Mouse (Mus musculus): Measurements from ENCODE around the gene Lgals1. TPM values are rescaled to one million over a fixed set of nuclear protein-coding genes. Genes with fewer than 3 reads are reported as not detected.
A peak's percentile ranks its signal among the peaks of the same experiment; 100 is the strongest.

Lgals1 gene
- polyA plus RNA-seq, 1 experiment from 2014 or later, result 576 TPM

- ATAC-seq (replicated peaks; ENCODE audit: low FRiP score, low read depth) (no peak), DNase-seq (ENCODE audit: low spot score) (peak; percentile 50)
- Histone ChIP-seq H3K9me3 (replicated peaks; ENCODE audit: low read length) (no peaks in the 10 kb centered on the region), H3K27ac (peak overlapping the region; percentile 51), H3K4me2 (ENCODE audit: low read length) (peak overlapping the region; percentile 83; the same call in 1 of the 2 replicates), H3K4me3 (replicated peaks; ENCODE audit: low read depth, low read length) (no peak overlapping the region), H3K36me3 (ENCODE audit: insufficient read depth, low read length) (peaks cover 4% of the 10 kb centered on the region; the same call in 1 of the 2 replicates), H3K9ac (ENCODE audit: low read depth, low read length) (no peak overlapping the region), H3K4me1 (replicated peaks; ENCODE audit: insufficient read depth, low read length) (peaks cover 37% of the 10 kb centered on the region), H3K27me3 (ENCODE audit: insufficient read depth, low read length) (no peaks in the 10 kb centered on the region)
- WGBS, result 48% methylated on average over 6 of the region's 6 CpGs
- TF ChIP-seq CTCF (IDR thresholded peaks at IDR 0.05; ENCODE audit: low read depth), result no peak
Measured at GRCm38 (mm10) chr15:78898507-78899001, 28.0 kb upstream of the Lgals1 start.

GRCm38 (mm10) chr15:78899409-78899739 lies 27.2 kb upstream of the Lgals1 start, which contains the start of gene Gm49510:
TSS of gene Gm49510 (plus strand) at chr15:78899667.
- Histone ChIP-seq H3K4me1 (replicated peaks; ENCODE audit: insufficient read depth, low read length) (peaks cover 34% of the 10 kb centered on the region), H3K4me3 (replicated peaks; ENCODE audit: low read depth, low read length) (peak within 1 kb of the TSS; percentile 77), H3K9ac (ENCODE audit: low read depth, low read length) (peak within 1 kb of the TSS; percentile 72), H3K36me3 (ENCODE audit: insufficient read depth, low read length) (0 out of 2 replicates have a peak, but pooled peaks cover 5% of the 10 kb centered on the region), H3K27me3 (ENCODE audit: insufficient read depth, low read length) (no peaks in the 10 kb centered on the region), H3K9me3 (replicated peaks; ENCODE audit: low read length) (no peaks in the 10 kb centered on the region), H3K27ac (peak within 1 kb of the TSS; percentile 75), H3K4me2 (ENCODE audit: low read length) (peak within 1 kb of the TSS; percentile 83)
- DNase-seq (ENCODE audit: low spot score), result no peak
- no peak for TF ChIP-seq CTCF (IDR thresholded peaks at IDR 0.05; ENCODE audit: low read depth)
- 1% methylated on average over 16 of the region's 20 CpGs for WGBS
- no peak for ATAC-seq (replicated peaks; ENCODE audit: low FRiP score, low read depth)

GRCm38 (mm10) chr15:78899740-78900584 lies 26.6 kb upstream of the Lgals1 start, which contains the start of gene Sh3bp1:
TSS of gene Sh3bp1 (plus strand) at chr15:78899768.
- DNase-seq (ENCODE audit: low spot score) (peak; percentile 86), ATAC-seq (replicated peaks; ENCODE audit: low FRiP score, low read depth) (no peak)
- no peaks in the 10 kb centered on the region for H3K27me3 ChIP-seq (ENCODE audit: insufficient read depth, low read length)
- no peaks in the 10 kb centered on the region for H3K9me3 ChIP-seq (replicated peaks; ENCODE audit: low read length)
- peak within 1 kb of the TSS; percentile 77 for H3K4me3 ChIP-seq (replicated peaks; ENCODE audit: low read depth, low read length)
- H3K4me2 ChIP-seq (ENCODE audit: low read length), result peak within 1 kb of the TSS; percentile 83
- H3K27ac ChIP-seq, result peak within 1 kb of the TSS; percentile 75
- 1% methylated on average over 46 of the region's 47 CpGs for WGBS
- TF ChIP-seq CTCF (IDR thresholded peaks at IDR 0.05; ENCODE audit: low read depth), result no peak
- H3K36me3 ChIP-seq (ENCODE audit: insufficient read depth, low read length), result peaks cover 10% of the 10 kb centered on the region; the same call in 1 of the 2 replicates
- peak within 1 kb of the TSS; percentile 72 for H3K9ac ChIP-seq (ENCODE audit: low read depth, low read length)
- H3K4me1 ChIP-seq (replicated peaks; ENCODE audit: insufficient read depth, low read length), result peaks cover 28% of the 10 kb centered on the region; the same call in 1 of the 2 replicates

GRCm38 (mm10) chr15:78900585-78901421 lies 25.7 kb upstream of the Lgals1 start:
- no peaks in the 10 kb centered on the region for H3K9me3 ChIP-seq (replicated peaks; ENCODE audit: low read length)
- DNase-seq (ENCODE audit: low spot score) (no peak), ATAC-seq (replicated peaks; ENCODE audit: low FRiP score, low read depth) (no peak)
- H3K27me3 ChIP-seq (ENCODE audit: insufficient read depth, low read length), result no peaks in the 10 kb centered on the region
- peak overlapping the region; percentile 83 for H3K4me2 ChIP-seq (ENCODE audit: low read length)
- no peak for TF ChIP-seq CTCF (IDR thresholded peaks at IDR 0.05; ENCODE audit: low read depth)
- H3K4me1 ChIP-seq (replicated peaks; ENCODE audit: insufficient read depth, low read length), result peaks cover 28% of the 10 kb centered on the region; the same call in 1 of the 2 replicates
- WGBS, result 15% methylated on average over 18 of the region's 18 CpGs
- peak overlapping the region; percentile 72 for H3K9ac ChIP-seq (ENCODE audit: low read depth, low read length)
- peaks cover 18% of the 10 kb centered on the region; the same call in 1 of the 2 replicates for H3K36me3 ChIP-seq (ENCODE audit: insufficient read depth, low read length)
- peak overlapping the region; percentile 75 for H3K27ac ChIP-seq
- H3K4me3 ChIP-seq (replicated peaks; ENCODE audit: low read depth, low read length), result peak overlapping the region; percentile 77

GRCm38 (mm10) chr15:78901422-78901789 lies 25.1 kb upstream of the Lgals1 start:
- 0 out of 2 replicates have a peak overlapping the region, but pooled peaks have one; percentile 77 for H3K4me3 ChIP-seq (replicated peaks; ENCODE audit: low read depth, low read length)
- ATAC-seq (replicated peaks; ENCODE audit: low FRiP score, low read depth) (no peak), DNase-seq (ENCODE audit: low spot score) (no peak)
- 0 out of 2 replicates have a peak overlapping the region, but pooled peaks have one; percentile 75 for H3K27ac ChIP-seq
- no peaks in the 10 kb centered on the region for H3K27me3 ChIP-seq (ENCODE audit: insufficient read depth, low read length)
- peaks cover 24% of the 10 kb centered on the region for H3K36me3 ChIP-seq (ENCODE audit: insufficient read depth, low read length)
- H3K4me1 ChIP-seq (replicated peaks; ENCODE audit: insufficient read depth, low read length), result peaks cover 28% of the 10 kb centered on the region; the same call in 1 of the 2 replicates
- TF ChIP-seq CTCF (IDR thresholded peaks at IDR 0.05; ENCODE audit: low read depth), result no peak
- H3K9ac ChIP-seq (ENCODE audit: low read depth, low read length), result peak overlapping the region; percentile 72; the same call in 1 of the 2 replicates
- H3K9me3 ChIP-seq (replicated peaks; ENCODE audit: low read length), result no peaks in the 10 kb centered on the region
- H3K4me2 ChIP-seq (ENCODE audit: low read length), result peak overlapping the region; percentile 83
- WGBS, result 52% methylated on average over 8 of the region's 8 CpGs

All from kidney, postnatal 0 days (tissue).